Mouse (Mus musculus) neural tube, embryonic 11.5 days (tissue): ENCODE measurements at regions not wholly inside any gene's neighbourhood (a gene's known extent, or its start where the extent isn't known, plus 50 kb on each side); places are given as distances from the start of the nearest gene placed in this dataset.

Source experiments
- ATAC-seq: fragments of 200-750 bp; cut with Nextera tagmentation; 2 replicates; pipeline ENCODE4 v1.8.0; 2017; ENCODE audit warnings: moderate number of reproducible peaks, mild to moderate bottlenecking, moderate TSS enrichment, moderate library complexity; ENCODE audit not compliant: insufficient read depth, low FRiP score, low TSS enrichment
- DNase-seq: peaks from one replicate; pipeline ENCODE4 v3.0.0-alpha.2; 2015; ENCODE audit warnings: low spot score
- H3K27ac ChIP-seq: fragments of 300-500 bp; sonication (generic); 2 replicates; pipeline ENCODE4 v1.5.1; 2014; ENCODE audit warnings: low read depth, mild to moderate bottlenecking, low read length
- H3K27me3 ChIP-seq: fragments of 300-500 bp; sonication (generic); 2 replicates; pipeline ENCODE4 v1.6.1; 2014; ENCODE audit warnings: mild to moderate bottlenecking, low read length, mixed read lengths; ENCODE audit not compliant: control insufficient read depth, insufficient read depth
- H3K36me3 ChIP-seq: fragments of 300-500 bp; sonication (generic); 2 replicates; pipeline ENCODE4 v1.6.1; 2014; ENCODE audit warnings: mild to moderate bottlenecking, low read length, moderate library complexity, mixed read lengths; ENCODE audit not compliant: control insufficient read depth, insufficient read depth
- H3K4me1 ChIP-seq: fragments of 300-500 bp; sonication (generic); 2 replicates; pipeline ENCODE4 v1.6.1; 2014; ENCODE audit warnings: low read length, mixed read lengths; ENCODE audit not compliant: control insufficient read depth, insufficient read depth
- H3K4me2 ChIP-seq: fragments of 300-500 bp; sonication (generic); 2 replicates; pipeline ENCODE4 v1.6.1; 2014; ENCODE audit warnings: low read depth, mild to moderate bottlenecking, moderate library complexity
- H3K4me3 ChIP-seq: fragments of 300-500 bp; sonication (generic); 2 replicates; pipeline ENCODE4 v1.5.1; 2014; ENCODE audit warnings: low read depth, low read length
- H3K9ac ChIP-seq: fragments of 300-500 bp; sonication (generic); 2 replicates; pipeline ENCODE4 v1.6.1; 2014; ENCODE audit warnings: mild to moderate bottlenecking, low read length
- H3K9me3 ChIP-seq: fragments of 300-500 bp; sonication (generic); 2 replicates; pipeline ENCODE4 v1.6.1; 2016; ENCODE audit warnings: low read length; ENCODE audit not compliant: control insufficient read depth
- WGBS: fragments of 180-500 bp; shearing (Covaris S2); extraction: QIAGEN DNeasy Blood & Tissue Kit; methylation state at CpG from one replicate; pipeline ENCODE4 v1.1.7; 2014; 5-methylcytosine and 5-hydroxymethylcytosine counted together

DNA sequence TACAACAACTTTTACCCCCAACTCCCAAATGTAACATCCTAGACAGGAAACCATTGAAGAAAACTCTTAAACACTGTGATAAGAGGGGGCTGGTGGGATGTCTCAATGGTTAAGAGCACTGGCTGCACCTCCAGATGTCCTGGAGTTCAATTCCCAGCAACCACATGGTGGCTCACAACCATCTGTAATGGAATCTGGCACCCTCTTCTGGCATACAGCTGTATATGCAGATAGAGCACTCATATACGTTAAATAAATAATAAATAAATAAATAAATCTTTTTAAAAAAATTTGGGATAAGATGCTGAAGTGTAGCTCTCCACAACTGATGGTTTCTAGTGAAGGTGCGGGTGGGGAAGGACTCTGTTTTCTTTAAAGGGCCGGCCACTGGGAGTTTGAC, 69.3 kb downstream of the Kctd15 start:
- Histone ChIP-seq H3K9me3 (peaks cover 4% of the 10 kb centered on the region; the same call in 1 of the 2 replicates), H3K27me3 (no peaks in the 10 kb centered on the region), H3K36me3 (no peaks in the 10 kb centered on the region), H3K9ac (no peak overlapping the region), H3K27ac (no peak overlapping the region), H3K4me3 (no peak overlapping the region), H3K4me1 (no peaks in the 10 kb centered on the region), H3K4me2 (no peak overlapping the region)
- ATAC-seq (no peak), DNase-seq (no peak)
- WGBS = 93% methylated on average over 3 of the region's 3 CpGs

DNA sequence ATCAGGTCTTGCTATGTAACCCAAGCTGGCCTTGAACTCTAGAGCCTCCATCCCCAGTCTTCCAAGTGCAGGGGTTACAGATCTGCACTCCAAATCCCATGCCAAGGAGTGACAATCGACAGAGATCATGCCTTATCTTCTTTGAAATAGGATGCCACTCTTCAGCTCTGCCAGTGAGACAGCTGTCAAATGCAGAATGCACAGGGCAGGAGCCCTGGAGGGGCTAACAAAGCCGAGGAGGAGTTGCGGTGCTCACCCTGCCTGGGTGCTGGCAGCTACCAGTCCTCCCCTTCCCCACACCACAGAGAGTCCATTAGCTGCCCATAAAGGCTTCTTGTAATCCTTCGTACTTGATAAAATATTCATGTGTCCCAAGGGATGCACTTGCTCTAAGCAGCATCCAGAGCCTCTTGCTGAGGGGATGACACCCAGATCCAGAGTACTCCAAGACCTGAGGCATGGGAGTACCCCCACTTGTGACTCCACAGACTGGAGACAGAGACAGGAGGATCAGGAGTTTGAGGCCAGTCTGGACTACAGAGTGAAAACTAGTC, 71.1 kb downstream of the Kctd15 start:
- no peaks in the 10 kb centered on the region for H3K27me3 ChIP-seq
- H3K9me3 ChIP-seq = peaks cover 4% of the 10 kb centered on the region; the same call in 1 of the 2 replicates
- H3K9ac ChIP-seq = no peak overlapping the region
- ATAC-seq (no peak), DNase-seq (no peak)
- H3K4me2 ChIP-seq = no peak overlapping the region
- H3K4me3 ChIP-seq = no peak overlapping the region
- no peaks in the 10 kb centered on the region for H3K36me3 ChIP-seq
- H3K4me1 ChIP-seq = no peaks in the 10 kb centered on the region
- H3K27ac ChIP-seq = no peak overlapping the region
- WGBS = 75% methylated on average over 4 of the region's 4 CpGs

DNA sequence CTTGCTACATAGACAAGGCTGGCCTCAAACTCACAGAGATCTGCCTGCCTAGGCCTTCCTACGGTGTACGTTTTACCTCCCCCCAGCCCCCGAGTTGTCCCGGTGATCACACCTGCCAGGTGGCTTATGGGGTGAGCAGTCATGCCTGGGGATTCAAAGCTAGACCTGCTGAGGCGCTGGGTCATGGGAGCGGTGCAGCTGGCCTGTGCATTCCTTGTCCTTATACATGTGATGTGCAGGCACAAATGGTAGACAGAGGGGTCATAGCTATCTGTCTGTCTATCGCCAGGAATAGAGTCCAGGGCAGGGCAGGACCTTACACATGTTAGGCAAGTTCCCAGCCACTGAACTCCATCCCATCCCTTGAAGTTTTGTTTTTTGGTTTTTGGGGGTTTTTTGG, 71.7 kb downstream of the Kctd15 start:
- Histone ChIP-seq H3K4me1 (no peaks in the 10 kb centered on the region), H3K27ac (no peak overlapping the region), H3K27me3 (no peaks in the 10 kb centered on the region), H3K4me3 (no peak overlapping the region), H3K4me2 (no peak overlapping the region), H3K9ac (no peak overlapping the region), H3K36me3 (no peaks in the 10 kb centered on the region), H3K9me3 (peaks cover 4% of the 10 kb centered on the region; the same call in 1 of the 2 replicates)
- WGBS = 94% methylated on average over 7 of the region's 7 CpGs
- no peak for ATAC-seq
- DNase-seq = no peak

DNA sequence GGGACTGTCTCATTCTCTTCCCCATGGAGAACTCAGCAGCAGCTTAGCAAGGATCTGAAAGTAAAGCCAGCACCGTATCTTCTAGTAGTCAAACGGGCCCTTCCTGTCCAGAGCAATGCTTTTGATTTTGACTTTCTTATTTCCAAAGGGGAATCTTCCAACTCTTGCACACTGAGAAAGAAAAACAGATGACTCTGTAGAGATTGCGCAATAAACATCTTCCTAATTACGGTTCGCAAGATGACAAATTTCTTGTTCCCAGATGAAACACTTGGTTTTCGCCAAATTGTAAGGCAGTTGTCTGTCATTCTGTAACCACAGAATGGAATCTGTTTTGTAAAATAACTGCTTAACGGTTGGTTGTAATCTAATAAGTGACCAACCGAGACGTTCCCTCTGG, 75.7 kb downstream of the Kctd15 start:
- Histone ChIP-seq H3K9me3 (peaks cover 3% of the 10 kb centered on the region; the same call in 1 of the 2 replicates), H3K4me1 (no peaks in the 10 kb centered on the region), H3K36me3 (no peaks in the 10 kb centered on the region), H3K27ac (no peak overlapping the region), H3K4me2 (no peak overlapping the region), H3K27me3 (no peaks in the 10 kb centered on the region), H3K9ac (no peak overlapping the region), H3K4me3 (no peak overlapping the region)
- WGBS = 95% methylated on average over 9 of the region's 9 CpGs
- ATAC-seq (no peak), DNase-seq (no peak)

DNA sequence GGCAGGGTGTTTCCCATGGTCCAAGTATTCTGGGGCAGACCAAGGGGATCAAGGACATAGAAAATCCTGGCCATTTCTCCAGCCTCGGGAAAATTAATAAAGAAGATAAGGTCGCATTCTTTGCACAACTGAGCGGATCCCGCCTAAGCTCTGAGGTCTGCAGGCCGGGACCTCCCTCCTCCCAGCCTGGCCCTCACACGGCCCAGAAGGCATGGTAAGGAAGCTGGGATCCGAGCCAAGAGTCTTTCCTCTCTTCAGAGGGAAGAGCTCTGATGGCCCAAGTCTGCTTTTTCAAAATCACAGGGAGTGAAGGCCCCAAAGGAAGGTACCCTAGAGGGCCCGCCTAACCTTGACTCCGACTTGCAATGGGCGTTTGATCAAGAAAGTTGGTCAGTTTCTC, 85.2 kb downstream of the Kctd15 start:
- Histone ChIP-seq H3K36me3 (no peaks in the 10 kb centered on the region), H3K27me3 (no peaks in the 10 kb centered on the region), H3K9me3 (no peaks in the 10 kb centered on the region), H3K4me1 (peaks cover 10% of the 10 kb centered on the region; the same call in 1 of the 2 replicates), H3K9ac (no peak overlapping the region), H3K4me2 (no peak overlapping the region), H3K4me3 (no peak overlapping the region), H3K27ac (no peak overlapping the region)
- DNase-seq (no peak), ATAC-seq (no peak)
- 66% methylated on average over 10 of the region's 10 CpGs for WGBS

DNA sequence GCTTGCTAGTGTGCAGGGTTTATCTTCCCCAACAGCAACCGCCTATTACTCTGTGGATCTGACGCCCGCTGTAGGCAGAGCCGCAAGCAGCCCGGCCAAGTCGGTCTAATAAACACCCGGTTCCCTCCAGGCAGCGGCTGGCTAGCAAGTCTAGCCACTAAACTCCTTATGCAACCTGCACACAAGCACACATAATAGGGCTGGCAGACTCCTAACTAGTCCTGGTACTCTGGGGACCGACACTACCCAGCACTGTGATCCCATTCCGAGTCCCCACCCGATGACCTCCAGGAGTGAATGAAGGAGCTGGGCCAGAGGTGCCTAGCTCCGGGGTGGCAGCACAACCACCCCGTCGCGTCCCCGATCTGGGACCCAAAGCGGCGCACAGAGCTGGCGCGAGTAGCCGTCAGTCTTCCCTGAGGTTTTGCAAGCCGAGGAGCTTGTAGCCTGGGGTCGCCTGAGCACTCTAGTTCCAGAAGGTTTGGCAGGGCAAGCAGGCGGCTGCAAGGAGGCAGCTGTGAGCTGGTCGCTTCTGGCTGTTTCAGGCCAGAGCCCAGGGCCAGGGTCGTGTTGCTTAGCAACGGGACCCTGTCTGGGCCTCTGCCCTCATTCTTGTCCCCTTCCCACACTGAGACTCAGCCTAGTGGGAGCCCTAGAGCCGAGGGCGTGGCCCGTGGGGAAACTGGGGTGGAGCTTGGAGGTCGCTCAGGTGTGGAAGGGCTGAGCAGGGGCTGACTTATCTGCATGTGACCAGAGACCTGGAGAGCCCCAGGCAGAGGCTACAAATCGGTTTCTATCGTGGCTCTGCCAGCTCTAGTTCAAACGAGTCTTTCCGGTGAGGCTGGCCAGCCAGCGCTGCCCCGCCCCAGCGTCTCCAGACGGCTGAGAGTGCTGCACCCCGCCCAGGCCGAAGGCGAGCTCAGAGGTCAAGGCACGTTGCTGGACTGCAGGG, 86.1 kb downstream of the Kctd15 start:
- DNase-seq (peak; percentile 83), ATAC-seq (peak; percentile 94)
- peak overlapping the region; percentile 59 for H3K4me2 ChIP-seq
- H3K9me3 ChIP-seq = no peaks in the 10 kb centered on the region
- no peaks in the 10 kb centered on the region for H3K36me3 ChIP-seq
- no peaks in the 10 kb centered on the region for H3K27me3 ChIP-seq
- peaks cover 10% of the 10 kb centered on the region; the same call in 1 of the 2 replicates for H3K4me1 ChIP-seq
- WGBS = 2% methylated on average over 43 of the region's 43 CpGs
- H3K27ac ChIP-seq = peak overlapping the region; percentile 81
- peak overlapping the region; percentile 50 for H3K9ac ChIP-seq
- H3K4me3 ChIP-seq = peak overlapping the region; percentile 29

DNA sequence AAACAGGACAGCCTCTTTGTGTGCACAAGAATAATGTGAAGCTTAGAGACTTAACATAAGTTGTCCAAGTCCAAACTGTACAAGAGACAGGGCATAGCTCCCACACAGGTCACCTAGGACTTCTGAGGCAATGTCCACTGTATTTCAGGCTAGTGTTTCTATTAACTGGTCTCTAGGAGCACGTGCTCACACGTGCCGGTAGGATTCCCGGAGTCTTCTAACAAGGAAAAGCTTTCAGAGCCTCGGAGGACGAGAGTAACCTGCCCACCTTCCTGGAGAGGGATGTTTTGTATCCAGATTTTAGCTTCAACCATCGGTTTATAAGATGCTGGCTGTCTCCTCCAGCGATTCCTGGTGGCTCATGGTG, 86.8 kb downstream of the Kctd15 start:
- no peak overlapping the region for H3K4me3 ChIP-seq
- 0 out of 2 replicates have a peak overlapping the region, but pooled peaks have one; percentile 50 for H3K9ac ChIP-seq
- no peak for ATAC-seq

DNA sequence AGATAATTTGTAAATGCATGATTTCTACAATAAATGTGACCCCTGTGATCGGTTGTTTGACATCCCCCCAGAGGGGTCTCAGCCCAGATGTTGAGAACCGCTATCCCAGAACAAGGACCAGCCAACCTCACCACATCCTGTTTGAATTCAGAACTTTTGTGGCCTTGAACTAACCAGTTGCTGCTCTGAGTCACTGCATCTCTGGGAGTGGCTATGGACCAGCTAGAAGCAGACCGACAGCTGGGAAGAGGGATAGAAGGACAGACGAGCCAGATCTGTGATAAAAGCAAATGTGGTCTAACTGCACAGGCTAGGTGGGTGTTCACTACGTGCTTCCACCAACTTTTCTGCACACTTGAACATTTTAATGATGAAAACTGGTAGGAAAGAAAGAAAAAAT, 89.0 kb downstream of the Kctd15 start:
- Histone ChIP-seq H3K27ac (no peak overlapping the region), H3K36me3 (no peaks in the 10 kb centered on the region), H3K9ac (no peak overlapping the region), H3K9me3 (no peaks in the 10 kb centered on the region), H3K4me2 (no peak overlapping the region), H3K4me1 (peaks cover 10% of the 10 kb centered on the region; the same call in 1 of the 2 replicates), H3K27me3 (no peaks in the 10 kb centered on the region), H3K4me3 (no peak overlapping the region)
- DNase-seq (no peak), ATAC-seq (no peak)
- 76% methylated on average over 5 of the region's 5 CpGs for WGBS

More for the DNA sequence above, 86.8 kb downstream of the Kctd15 start:
- no peak for DNase-seq
- Histone ChIP-seq H3K4me2 (peak overlapping the region; percentile 59), H3K4me1 (peaks cover 10% of the 10 kb centered on the region; the same call in 1 of the 2 replicates), H3K9me3 (no peaks in the 10 kb centered on the region), H3K27me3 (no peaks in the 10 kb centered on the region), H3K27ac (no peak overlapping the region; the same call in 1 of the 2 replicates), H3K36me3 (no peaks in the 10 kb centered on the region)
- 30% methylated on average over 8 of the region's 8 CpGs for WGBS
